ENCODE assay signal across 24 mouse cellular contexts in genomic region chr13:97869428-97869827, GRCm38 (mm10).
DNase-seq lines count a peak whose midpoint lies in the region; ATAC-seq and TF ChIP-seq lines count a peak whose summit lies in the region.
"Had no signal": no experiment of that assay in that cellular context is flagged by ENCODE, and none has a peak within 500 bp of the region (broad histone marks: within the 10 kb centered on the region; RNA-seq: fewer than 3 reads in every experiment).

No protein-coding gene starts in this region.

- H3K27ac ChIP-seq in kidney, embryonic 15.5 days = peak overlapping the region; percentile 66
- H3K27ac ChIP-seq in stomach, embryonic 14.5 days (ENCODE audit: low read length) = 0 out of 2 replicates have a peak overlapping the region, but pooled peaks have one; percentile 7
- H3K27ac ChIP-seq in stomach, postnatal 0 days (replicated peaks) = no peak overlapping the region
- H3K27ac ChIP-seq in cerebellum, adult 2 months (ENCODE audit: insufficient read depth, low read length) = no peak overlapping the region
- H3K27ac ChIP-seq: forebrain, embryonic 15.5 days; hindbrain, postnatal 0 days had no signal

- no peak for TF ChIP-seq POLR2A in cerebellum, adult 2 months (IDR thresholded peaks at IDR 0.05; ENCODE audit: borderline replicate concordance, insufficient read depth, low read length)

- no peak for TF ChIP-seq CTCF in stomach, postnatal 0 days (IDR thresholded peaks at IDR 0.05; ENCODE audit: low read depth)
- TF ChIP-seq CTCF in cerebellum, adult 2 months (IDR thresholded peaks at IDR 0.05; ENCODE audit: borderline replicate concordance, insufficient read depth, low read depth, low read length) = no peak

- no peaks in the 10 kb centered on the region for H3K27me3 ChIP-seq in kidney, embryonic 15.5 days
- H3K27me3 ChIP-seq in stomach, embryonic 14.5 days (ENCODE audit: control insufficient read depth, insufficient read depth, low read length) = no peaks in the 10 kb centered on the region
- no peaks in the 10 kb centered on the region for H3K27me3 ChIP-seq in stomach, postnatal 0 days (ENCODE audit: control insufficient read depth, insufficient read depth, low read length)
- H3K27me3 ChIP-seq in cerebellum, adult 2 months (ENCODE audit: control insufficient read depth, insufficient read depth, low read length) = no peaks in the 10 kb centered on the region; the same call in 1 of the 2 replicates
- H3K27me3 ChIP-seq: CH12.LX; forebrain, embryonic 15.5 days; heart, embryonic 12.5 days; Patski had no signal

- H3K36me3 ChIP-seq in kidney, embryonic 15.5 days = no peaks in the 10 kb centered on the region
- no peaks in the 10 kb centered on the region for H3K36me3 ChIP-seq in stomach, embryonic 14.5 days (ENCODE audit: control insufficient read depth, insufficient read depth, low read length)
- no peaks in the 10 kb centered on the region for H3K36me3 ChIP-seq in stomach, postnatal 0 days (ENCODE audit: control insufficient read depth, insufficient read depth, low read length)
- H3K36me3 ChIP-seq: forebrain, embryonic 15.5 days; G1E; heart, embryonic 12.5 days had no signal

- ATAC-seq in kidney, embryonic 15.5 days (replicated peaks; ENCODE audit: low FRiP score) = no peak
- ATAC-seq in stomach, embryonic 14.5 days (ENCODE audit: insufficient number of reproducible peaks, insufficient read depth, low FRiP score, low read depth) = no peak
- no peak for ATAC-seq in stomach, postnatal 0 days (ENCODE audit: low FRiP score, low TSS enrichment)
- ATAC-seq in megakaryocyte, adult 5-6 weeks (ENCODE audit: poor library complexity, severe bottlenecking) = peak; percentile 90
- ATAC-seq: forebrain, embryonic 15.5 days; hindbrain, postnatal 0 days; intestine, embryonic 16.5 days; lung, postnatal 0 days; Patski had no signal

- no peak overlapping the region for H3K4me2 ChIP-seq in kidney, embryonic 15.5 days
- no peak overlapping the region for H3K4me2 ChIP-seq in stomach, embryonic 14.5 days (replicated peaks; ENCODE audit: low read depth, low read length)
- H3K4me2 ChIP-seq in stomach, postnatal 0 days (replicated peaks; ENCODE audit: low read depth) = no peak overlapping the region
- H3K4me2 ChIP-seq: forebrain, embryonic 15.5 days; heart, embryonic 12.5 days had no signal

- H3K4me1 ChIP-seq in kidney, embryonic 15.5 days = peaks cover 37% of the 10 kb centered on the region
- no peaks in the 10 kb centered on the region for H3K4me1 ChIP-seq in stomach, embryonic 14.5 days (ENCODE audit: control insufficient read depth, insufficient read depth, low read length)
- H3K4me1 ChIP-seq in stomach, postnatal 0 days (replicated peaks; ENCODE audit: control insufficient read depth, insufficient read depth) = no peaks in the 10 kb centered on the region
- no peaks in the 10 kb centered on the region for H3K4me1 ChIP-seq in cerebellum, adult 2 months (ENCODE audit: control insufficient read depth, insufficient read depth, low read length)
- H3K4me1 ChIP-seq: forebrain, embryonic 15.5 days had no signal

- H3K9me3 ChIP-seq in kidney, embryonic 15.5 days (replicated peaks) = no peaks in the 10 kb centered on the region
- H3K9me3 ChIP-seq in stomach, embryonic 14.5 days (ENCODE audit: control insufficient read depth, low read depth, low read length) = no peaks in the 10 kb centered on the region
- H3K9me3 ChIP-seq in stomach, postnatal 0 days (ENCODE audit: control insufficient read depth, low read length) = no peaks in the 10 kb centered on the region
- H3K9me3 ChIP-seq: forebrain, embryonic 15.5 days; G1E; heart, embryonic 12.5 days had no signal

- H3K4me3 ChIP-seq in kidney, embryonic 15.5 days (replicated peaks) = no peak overlapping the region
- no peak overlapping the region for H3K4me3 ChIP-seq in stomach, embryonic 14.5 days (ENCODE audit: low read depth, low read length)
- no peak overlapping the region for H3K4me3 ChIP-seq in stomach, postnatal 0 days (ENCODE audit: low read depth, low read length)
- no peak overlapping the region for H3K4me3 ChIP-seq in cerebellum, adult 2 months (replicated peaks; ENCODE audit: insufficient read depth, low read depth, low read length)
- H3K4me3 ChIP-seq: forebrain, embryonic 15.5 days; heart, embryonic 12.5 days had no signal

- TF ChIP-seq EP300 in stomach, postnatal 0 days (optimal IDR thresholded peaks at IDR 0.05) = no peak

- H3K9ac ChIP-seq in kidney, embryonic 15.5 days = no peak overlapping the region
- H3K9ac ChIP-seq in stomach, embryonic 14.5 days (replicated peaks; ENCODE audit: low read depth, low read length) = no peak overlapping the region
- H3K9ac ChIP-seq in stomach, postnatal 0 days (ENCODE audit: low read length) = no peak overlapping the region
- H3K9ac ChIP-seq: forebrain, embryonic 15.5 days; heart, embryonic 12.5 days had no signal

- WGBS in kidney, embryonic 15.5 days = 48% methylated on average over 12 of the region's 12 CpGs
- WGBS in stomach, embryonic 14.5 days = 80% methylated on average over 12 of the region's 12 CpGs
- WGBS in stomach, postnatal 0 days = 77% methylated on average over 12 of the region's 12 CpGs
- 90% methylated on average over 12 of the region's 12 CpGs for WGBS in cerebellum, adult 2 months

- DNase-seq in kidney, postnatal 10 days = no peak
- no peak for DNase-seq in stomach, postnatal 0 days (ENCODE audit: low spot score)
- DNase-seq in cerebellum, adult 2 months = no peak
- DNase-seq in left cerebral cortex, adult 8-10 months (ENCODE audit: low spot score in 2 of 2) = no peak
- no peak for DNase-seq in cerebellum, adult 8-10 months
- DNase-seq: adrenal gland, adult 2 months; cerebellum, adult 9-10 months; gastrocnemius, postnatal 10 days; heart, adult 18-20 months; heart, postnatal 10 days; kidney, postnatal 25 days; layer of hippocampus, postnatal 36 days; midbrain, embryonic 14.5 days had no signal

Comparison
In these comparisons a context has a peak if more than half of its experiments do, and no peak if none do; other contexts are left out.
1. H3K27ac ChIP-seq: peak in kidney, embryonic 15.5 days (single experiment) and stomach, embryonic 14.5 days (single experiment); none in stomach, postnatal 0 days (single experiment) and cerebellum, adult 2 months (single experiment).